Mouse (Mus musculus): ENCODE results near the gene Asb1.

Asb1 gene

DNA sequence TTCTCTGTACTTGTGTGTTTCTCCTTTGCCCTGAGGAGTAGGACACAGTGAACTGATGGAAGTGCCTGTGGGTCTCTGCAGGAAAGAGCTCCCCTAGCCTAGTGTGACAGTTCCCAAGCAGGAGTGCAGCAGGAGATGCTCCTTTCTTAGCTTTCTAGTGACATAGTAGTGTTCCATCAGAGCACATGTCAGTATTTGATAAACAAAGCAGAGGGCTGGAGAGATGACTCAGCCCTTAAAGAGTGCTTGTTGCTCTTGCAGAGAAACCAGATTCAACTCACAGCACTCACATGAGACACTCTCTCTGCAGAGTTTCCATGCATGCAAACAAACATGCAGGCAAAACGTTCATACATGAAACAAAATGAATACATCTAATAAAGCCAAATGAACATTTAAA is 4.9 kb downstream of the Asb1 start:
- DNase-seq (ENCODE audit: low spot score), result peak; percentile 16

DNA sequence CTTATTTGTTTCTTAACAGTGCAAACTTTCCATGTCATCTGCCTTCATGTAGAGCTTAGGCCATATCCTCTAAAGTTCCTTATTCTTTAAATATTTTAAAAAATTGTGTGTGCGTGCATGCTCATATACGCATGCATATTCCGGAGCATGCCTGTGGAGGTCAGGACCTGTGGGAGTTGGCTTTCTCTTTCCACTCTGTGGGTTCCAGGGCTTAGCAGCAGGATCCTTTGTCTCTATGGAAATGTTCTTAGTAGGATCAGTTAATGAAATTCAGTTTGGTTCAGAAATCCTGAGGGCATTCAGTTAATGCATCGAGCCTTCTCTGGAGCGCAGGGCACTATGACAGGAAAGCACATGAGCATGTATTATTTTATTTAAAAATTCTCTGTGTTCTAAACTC is 7.2 kb downstream of the Asb1 start:
- no peak for DNase-seq (ENCODE audit: low spot score)

DNA sequence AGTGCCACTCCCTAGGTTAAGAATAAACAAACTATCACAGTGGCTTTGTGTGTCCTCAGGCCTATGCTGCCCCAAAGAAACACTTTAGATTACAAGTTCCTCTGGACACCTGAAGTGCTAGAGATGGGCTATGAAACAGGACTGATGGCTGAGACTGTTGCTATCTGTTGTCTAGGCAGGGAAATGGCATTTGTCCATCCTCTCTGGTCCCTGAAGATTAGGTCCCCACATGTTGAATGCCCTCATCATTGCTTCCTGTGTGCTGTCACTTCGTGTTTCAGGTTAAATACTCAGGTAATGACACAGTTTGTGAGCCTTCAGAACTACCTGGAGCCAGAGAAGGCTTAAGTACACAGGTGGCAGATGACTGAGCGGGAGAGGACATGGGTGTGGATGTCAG is 8.7 kb downstream of the Asb1 start:
- no peak for DNase-seq (ENCODE audit: low spot score)

DNA sequence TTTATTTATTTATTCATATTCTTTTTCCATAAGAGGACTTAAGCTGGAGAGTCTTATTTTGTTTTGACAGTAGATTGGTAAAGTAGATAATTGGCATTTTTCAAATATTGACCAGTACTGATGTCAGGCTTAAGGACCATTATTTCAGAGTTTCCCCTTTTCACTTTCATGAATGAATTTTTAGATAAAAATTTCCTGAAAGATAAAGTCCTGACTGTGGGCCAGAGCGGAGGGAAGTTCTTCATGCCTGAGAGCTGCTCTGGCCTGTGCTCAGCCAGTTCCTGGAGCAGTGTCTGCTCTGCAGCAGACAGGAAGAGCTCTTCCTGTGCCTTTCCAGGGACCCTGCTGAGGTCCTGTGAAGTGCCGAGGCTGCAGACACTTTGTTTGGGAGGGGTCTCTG is 16.8 kb downstream of the Asb1 start:
- no peak for DNase-seq (ENCODE audit: low spot score)

- no peak for DNase-seq (ENCODE audit: low spot score)
Measured at GRCm38 (mm10) chr1:91561226-91561625, 20.9 kb downstream of the Asb1 start.

DNA sequence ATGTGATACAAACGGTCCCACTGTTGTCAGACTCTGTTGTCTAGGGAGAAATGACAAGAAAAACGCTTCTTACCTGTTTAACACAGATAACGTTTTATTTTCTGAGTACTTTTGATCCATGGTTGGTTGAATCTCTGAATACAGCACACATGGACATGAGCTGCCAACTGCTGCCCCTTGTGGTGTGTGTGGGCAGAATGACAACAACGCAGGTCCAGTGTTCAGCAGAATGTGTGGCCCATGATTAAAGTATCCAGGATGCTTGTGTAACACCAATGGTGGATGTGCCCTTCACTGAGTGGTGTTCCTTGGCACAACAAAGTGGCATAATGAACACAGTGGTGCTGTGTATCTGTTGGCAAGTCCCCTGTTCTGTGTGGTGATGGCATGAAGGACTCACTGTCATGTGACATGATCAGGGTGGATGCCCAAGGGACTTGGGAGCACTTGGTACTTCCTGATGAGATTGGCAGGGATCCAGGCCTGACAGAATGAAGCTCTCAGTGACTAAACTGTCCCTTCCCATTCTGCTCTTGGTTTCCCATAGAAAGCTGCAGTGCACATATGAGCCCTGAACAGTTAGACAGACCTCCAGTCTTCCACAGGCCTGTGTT is 22.7 kb downstream of the Asb1 start:
- peak; percentile 40 for DNase-seq (ENCODE audit: low spot score)

- DNase-seq (ENCODE audit: low spot score), result peak; percentile 18
Measured at GRCm38 (mm10) chr1:91564004-91564403, 23.7 kb downstream of the Asb1 start.

DNA sequence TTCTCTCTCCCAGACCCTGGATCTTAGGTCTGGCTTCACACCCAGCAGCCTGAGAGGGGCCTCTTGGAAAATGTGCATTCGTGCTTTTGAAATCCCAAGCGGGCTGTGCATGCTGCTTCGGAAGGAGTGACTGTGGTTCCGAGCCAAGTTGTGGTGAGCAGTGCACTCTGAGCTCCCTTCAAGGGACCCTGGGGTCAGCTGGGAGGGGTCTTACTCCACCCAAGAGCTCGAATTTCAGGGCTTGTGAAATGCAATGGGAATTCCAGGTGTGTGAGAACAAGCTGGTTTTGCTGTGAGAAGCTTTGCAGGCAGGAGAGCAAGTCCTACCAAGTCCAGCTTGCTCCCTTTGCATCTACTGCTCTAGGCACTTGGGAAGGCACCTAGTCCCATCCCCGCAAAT is 24.3 kb downstream of the Asb1 start:
- DNase-seq (ENCODE audit: low spot score), result no peak

DNA sequence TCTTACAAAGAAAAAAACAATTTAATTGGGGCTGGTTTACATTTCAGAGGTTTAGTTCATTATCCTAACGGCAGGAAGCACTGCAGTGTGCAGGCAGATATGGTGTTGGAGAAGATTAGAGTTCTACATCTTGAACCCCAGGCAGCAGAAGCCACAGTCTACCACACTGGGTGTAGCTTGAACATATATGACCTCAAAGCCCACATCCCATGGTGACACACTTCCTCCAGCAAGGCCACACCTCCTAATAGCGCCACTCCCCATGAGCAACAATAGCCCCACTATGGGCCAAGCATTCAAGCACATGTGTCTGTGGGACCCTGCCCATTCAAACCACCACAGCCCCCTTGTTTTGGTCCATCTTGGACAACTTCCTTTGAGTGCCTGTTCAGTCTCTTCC is 26.9 kb downstream of the Asb1 start:
- DNase-seq (ENCODE audit: low spot score), result no peak

- DNase-seq (ENCODE audit: low spot score), result no peak
Measured at GRCm38 (mm10) chr1:91572458-91572857, 32.1 kb downstream of the Asb1 start.

- DNase-seq (ENCODE audit: low spot score), result peak; percentile 16
Measured at GRCm38 (mm10) chr1:91574208-91574607, 33.9 kb downstream of the Asb1 start.

- no peak for DNase-seq (ENCODE audit: low spot score)
Measured at GRCm38 (mm10) chr1:91577883-91578517, 37.7 kb downstream of the Asb1 start.

DNA sequence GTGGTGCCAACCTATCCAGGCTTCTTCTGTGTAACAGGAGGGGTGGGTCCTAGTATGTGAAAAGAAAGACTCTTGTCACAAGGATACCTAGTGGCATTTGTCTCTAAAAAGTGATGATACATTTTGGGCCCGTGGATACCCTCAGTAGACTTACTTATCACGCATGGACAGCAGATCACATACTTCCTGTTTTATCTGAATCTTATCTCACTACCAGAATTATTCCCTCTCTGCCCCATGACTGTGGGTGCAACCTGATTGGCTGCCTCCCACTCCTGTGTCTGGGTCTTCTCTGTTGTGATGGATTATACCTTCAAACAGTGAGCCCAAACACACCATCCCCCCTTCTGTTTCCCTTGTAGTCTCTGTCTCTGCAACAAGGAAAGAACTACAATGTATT is 40.2 kb downstream of the Asb1 start:
- DNase-seq (ENCODE audit: low spot score), result no peak

GRCm38 (mm10) chr1:91581206-91581605 is 40.9 kb downstream of the Asb1 start:
- no peak for DNase-seq (ENCODE audit: low spot score)

DNA sequence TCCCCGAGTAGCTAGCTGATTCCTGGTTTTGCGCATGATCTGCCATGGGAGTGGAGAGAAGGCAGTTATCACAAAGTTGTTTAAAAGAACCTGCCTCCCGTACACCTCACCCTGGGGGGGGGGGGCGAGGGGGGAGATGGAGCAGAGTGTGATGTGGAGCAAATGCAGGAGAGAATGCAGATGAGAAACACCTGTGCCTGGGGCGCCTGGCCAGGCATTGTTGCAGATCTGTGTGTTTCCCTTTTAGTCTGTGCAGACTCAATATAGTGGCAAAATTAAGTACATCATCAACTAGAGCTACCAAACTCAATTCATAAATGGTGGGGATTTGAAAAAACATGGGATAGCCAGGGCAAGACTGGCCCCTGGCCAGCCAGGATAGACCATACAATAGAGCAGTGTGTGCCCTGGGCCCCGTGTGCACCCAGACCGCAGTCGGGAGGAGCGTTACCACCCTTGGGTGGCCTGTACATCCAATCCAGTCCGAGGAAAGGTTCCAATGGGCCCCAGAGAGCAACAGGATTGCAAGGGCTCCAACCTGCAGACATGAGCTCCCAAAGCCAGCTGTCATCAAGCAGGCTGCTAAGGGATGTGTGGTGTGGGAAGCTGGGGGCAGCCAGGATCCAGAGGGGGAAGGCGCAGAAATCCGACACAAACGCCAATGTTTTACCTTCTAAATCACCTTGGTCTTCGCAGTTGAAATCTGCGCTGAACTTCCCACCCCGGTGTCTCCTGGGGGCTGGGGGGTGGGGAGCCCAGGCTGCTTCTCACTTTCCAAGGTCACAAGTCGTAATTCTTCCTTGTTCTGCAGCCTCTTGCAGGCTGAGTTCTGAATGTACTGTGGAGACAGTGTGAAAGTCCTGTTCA is 44.9 kb downstream of the Asb1 start:
- no peak for DNase-seq (ENCODE audit: low spot score)

DNA sequence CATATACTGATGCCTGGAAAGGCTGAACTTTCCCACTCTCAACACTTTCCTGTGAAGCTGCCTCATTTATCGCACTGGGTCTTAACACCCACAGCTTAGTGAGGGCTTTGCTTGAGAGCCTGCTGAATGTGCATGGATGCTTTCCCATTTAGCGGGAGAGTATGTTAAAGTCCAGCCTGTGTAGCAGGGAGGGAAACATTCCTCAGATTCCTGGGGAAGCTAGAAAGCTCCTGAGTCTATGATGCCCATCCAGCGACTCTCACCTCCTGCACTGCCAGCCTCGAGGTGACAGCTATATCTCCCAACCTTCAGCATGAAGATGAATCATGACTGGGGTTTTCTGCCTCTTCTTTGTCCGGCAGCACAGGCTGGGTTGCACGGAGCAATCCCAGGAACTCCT is 49.4 kb downstream of the Asb1 start:
- no peak for DNase-seq (ENCODE audit: low spot score)

DNA sequence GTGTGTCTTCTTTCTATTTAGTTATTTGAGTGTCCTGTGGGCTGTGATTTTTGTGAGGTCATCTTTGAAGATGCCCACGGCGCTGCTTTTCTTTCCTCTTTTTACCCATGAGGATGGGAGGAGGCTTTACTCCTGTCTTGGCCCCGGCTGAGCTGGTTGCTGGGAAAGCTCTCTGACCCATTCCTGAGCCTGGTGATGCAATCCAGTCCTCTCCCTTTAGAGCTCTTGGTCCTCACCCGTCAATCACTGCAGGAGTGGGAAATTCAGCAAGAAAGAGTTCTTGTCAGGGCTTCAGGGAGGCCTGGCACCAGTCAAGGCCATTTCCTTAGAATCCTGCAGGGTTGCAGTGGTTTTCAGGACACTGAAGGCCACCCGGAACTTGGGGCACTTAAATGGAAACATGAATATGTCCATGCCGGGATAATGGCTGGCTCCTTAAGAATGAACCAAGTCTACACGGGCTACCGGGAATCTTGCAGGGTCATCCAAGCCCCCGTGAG is 55.2 kb downstream of the Asb1 start:
- no peak for DNase-seq (ENCODE audit: low spot score)

- no peak for DNase-seq (ENCODE audit: low spot score)
Measured at GRCm38 (mm10) chr1:91597611-91598010, 57.3 kb downstream of the Asb1 start.

DNA sequence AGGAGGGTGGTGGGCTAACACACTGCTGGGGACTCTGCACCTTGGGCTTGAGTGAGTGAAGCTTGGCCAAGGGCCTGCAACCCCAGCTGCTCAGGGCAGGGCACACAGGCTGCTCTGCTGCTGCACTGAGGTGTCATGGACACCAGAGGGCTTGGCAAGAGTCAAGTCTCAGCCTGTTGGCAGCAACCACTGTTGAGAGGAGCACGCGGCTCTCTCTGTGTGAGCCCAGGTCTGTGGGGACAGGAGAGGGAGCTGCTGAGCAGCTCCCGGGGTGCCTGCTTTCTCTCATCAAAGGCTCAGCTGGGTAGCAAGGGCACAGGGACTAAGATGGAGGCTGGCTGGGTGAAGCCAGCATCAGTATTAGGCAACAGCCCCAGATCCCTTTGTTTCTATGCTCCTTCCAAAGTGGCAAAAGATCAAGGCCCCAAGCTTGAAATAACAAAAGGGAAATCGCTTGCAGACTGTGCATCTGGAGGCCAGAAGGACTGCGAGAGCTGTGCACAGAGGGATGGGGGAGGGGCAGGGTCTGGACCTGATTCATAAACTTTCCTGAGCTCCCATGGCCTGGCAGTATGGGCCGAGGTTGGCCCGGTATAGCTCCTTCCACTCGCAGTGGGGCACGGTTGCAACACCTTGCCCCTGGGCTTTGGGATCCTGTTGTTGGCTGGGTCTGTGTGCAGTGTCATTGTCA is 60.5 kb downstream of the Asb1 start:
- peak; percentile 68 for DNase-seq (ENCODE audit: low spot score)

DNA sequence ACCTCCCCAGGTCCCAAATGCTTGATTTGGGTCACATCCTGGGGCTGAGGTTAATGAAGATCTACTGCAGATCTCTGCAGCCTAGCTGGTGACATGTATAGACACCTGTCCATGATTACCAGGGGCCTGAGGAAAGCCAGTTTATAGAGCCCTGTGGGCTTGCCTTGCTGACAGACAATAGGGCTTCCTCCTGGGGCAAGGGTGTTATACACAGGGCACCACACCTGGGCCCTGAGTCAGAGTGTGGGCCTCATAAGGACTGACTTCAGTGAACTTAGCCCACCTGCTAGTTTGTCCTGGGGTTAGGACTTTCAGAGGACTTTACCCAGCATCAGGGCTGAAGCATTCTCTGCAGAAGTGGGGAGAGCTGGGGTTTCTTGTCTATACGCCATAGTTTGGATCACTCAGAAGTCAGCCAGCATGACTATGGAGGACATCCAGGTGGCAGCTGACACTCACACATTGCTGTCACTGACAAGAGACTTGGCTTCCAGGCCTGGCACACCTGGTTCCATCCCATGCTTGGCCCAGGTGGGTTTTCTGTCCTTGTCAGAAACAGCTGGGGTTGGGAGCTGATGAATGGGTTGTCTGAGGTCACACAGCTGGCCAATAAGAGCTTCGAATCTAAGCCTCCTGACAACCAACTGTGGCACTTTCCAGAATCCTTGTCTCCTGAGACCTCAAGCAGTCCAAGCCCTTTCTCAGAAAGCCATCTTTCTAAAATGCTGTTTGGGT is 61.2 kb downstream of the Asb1 start:
- no peak for DNase-seq (ENCODE audit: low spot score)

DNA sequence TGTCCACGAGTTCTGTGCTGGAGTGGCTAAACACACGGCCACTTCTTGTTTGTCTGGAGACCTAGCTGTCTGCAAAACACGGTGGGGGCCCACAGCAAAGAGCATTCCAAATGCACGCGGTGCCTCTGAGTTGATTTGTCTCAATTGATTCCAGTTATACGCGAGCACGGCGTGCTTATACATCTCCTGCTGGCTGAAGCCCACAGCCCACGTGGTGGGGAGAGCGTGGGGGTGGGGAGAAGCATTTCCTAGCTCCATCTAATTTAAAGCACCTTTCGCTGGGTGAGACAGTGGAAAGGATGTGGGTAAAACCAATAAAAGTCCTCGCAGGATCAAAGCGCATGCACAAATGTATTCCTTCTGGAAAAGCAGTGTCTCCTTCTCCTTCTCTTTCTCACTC is 65.3 kb downstream of the Asb1 start:
- no peak for DNase-seq (ENCODE audit: low spot score)

DNA sequence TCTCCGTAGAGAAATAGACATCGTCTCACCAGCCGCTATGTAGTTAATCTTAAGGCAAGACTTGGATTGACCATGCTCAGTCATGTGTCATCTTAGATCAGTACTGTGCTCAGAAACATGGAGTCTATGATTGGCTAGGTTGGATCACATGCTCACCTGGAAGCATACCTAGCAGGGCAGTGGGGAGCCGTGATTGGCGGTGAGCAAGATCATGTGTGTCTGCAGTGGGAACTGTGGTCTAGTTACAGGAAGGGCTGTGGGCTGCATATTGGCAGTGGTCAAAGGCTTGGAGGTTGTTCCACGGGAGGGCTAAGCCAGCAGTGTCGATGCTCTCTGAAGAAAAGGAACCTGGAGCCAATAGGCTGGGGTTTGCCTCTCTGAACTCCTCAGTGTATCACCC is 66.4 kb downstream of the Asb1 start:
- no peak for DNase-seq (ENCODE audit: low spot score)
